Mouse (Mus musculus) layer of hippocampus, adult 2 months (tissue): ENCODE data around the gene Ralgds. TPM values are rescaled to one million over a fixed set of nuclear protein-coding genes. Genes with fewer than 3 reads are reported as not detected.

ENCODE experiments used
- DNase-seq, 2 experiments: peaks; one replicate each; pipeline ENCODE4 v3.0.0; 2022; ENCODE audit warnings: low spot score in 2 of 2
- H3K27ac ChIP-seq: fragments of 200-600 bp; 2 replicates; pipeline ENCODE4 v1.8.1; 2022
- H3K4me3 ChIP-seq: fragments of 200-600 bp; 2 replicates; pipeline ENCODE4 v1.8.1; 2022; ENCODE audit warnings: mild to moderate bottlenecking
- CTCF ChIP-seq: fragments of 200-600 bp; conservative IDR thresholded peaks from 2 replicates; pipeline ENCODE4 v1.8.1; 2022; ENCODE audit warnings: antibody characterized with exemption, mild to moderate bottlenecking, moderate library complexity
- total RNA-seq, 2 experiments: library from RNA; stranded (reverse); gene quantifications; 2 replicates each; pipeline ENCODE4 v1.2.3; 2021

Ralgds gene
- total RNA-seq, 2 experiments from 2014 or later, result 115 to 139 TPM

DNA sequence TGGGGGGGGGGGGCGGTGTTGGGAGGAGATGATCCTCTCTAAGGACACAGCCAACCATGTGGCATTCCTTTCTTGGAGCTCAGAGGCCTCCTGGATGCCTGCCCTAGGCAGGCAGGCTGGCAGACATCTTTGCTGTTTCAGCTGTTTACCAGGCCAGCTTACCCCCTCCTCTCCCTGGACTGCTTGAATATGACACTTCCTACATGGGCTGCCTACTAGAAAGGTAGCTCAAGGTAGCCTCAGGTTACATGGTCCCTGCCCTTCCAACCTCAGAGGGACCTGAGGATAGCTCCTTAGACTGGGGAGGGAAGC is 25.8 kb downstream of the Ralgds start:
- no peak overlapping the region for H3K4me3 ChIP-seq

DNA sequence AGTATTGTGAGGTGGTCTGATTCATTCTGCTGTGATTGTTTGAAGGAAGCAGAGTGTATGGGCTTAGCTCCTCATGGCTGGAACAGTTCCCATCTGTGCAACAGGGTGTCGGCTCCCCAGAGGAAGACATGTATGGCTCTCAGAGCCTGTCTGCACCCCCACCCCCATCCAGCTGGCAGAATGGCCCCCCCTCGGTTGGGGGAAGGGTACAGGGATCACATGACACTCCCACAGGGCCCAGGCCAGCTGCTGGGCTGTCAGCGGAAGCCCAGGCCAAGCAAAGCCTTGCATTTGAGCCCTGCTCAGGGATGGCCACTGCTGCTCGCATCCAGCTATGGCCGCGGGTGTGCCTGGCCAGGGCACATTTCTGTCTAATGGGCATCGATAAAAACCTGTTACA is 26.3 kb downstream of the Ralgds start:
- H3K4me3 ChIP-seq, result peak overlapping the region; percentile 1; the same call in 1 of the 2 replicates
- peak overlapping the region; percentile 97 for H3K27ac ChIP-seq
- no peak for TF ChIP-seq CTCF
- DNase-seq, result peak; percentile 79 to 84

More for the DNA sequence above, 25.8 kb downstream of the Ralgds start:
- no peak for TF ChIP-seq CTCF
- no peak for DNase-seq
- peak overlapping the region; percentile 97 for H3K27ac ChIP-seq

DNA sequence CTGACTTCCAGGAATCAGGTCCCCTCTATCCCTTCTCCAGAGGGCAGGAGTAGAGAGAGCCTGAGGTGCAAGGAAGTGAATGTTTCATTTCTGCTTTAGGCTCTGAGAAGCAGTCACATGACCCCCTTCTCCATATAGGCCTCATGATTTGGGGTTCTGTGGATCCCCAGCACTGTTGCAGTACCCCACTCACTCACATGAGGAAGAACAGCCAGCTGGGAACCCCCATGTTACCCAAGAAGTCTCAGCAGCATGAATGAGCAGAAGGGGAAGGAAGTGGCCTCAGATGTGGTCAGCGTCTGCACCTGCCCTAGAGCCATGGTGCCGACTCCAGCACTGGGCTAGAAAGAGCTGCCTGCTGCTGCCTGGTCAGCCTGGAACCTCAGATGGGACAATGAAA is 27.0 kb downstream of the Ralgds start:
- no peak overlapping the region for H3K4me3 ChIP-seq
- no peak for DNase-seq
- H3K27ac ChIP-seq, result peak overlapping the region; percentile 97
- TF ChIP-seq CTCF, result no peak

DNA sequence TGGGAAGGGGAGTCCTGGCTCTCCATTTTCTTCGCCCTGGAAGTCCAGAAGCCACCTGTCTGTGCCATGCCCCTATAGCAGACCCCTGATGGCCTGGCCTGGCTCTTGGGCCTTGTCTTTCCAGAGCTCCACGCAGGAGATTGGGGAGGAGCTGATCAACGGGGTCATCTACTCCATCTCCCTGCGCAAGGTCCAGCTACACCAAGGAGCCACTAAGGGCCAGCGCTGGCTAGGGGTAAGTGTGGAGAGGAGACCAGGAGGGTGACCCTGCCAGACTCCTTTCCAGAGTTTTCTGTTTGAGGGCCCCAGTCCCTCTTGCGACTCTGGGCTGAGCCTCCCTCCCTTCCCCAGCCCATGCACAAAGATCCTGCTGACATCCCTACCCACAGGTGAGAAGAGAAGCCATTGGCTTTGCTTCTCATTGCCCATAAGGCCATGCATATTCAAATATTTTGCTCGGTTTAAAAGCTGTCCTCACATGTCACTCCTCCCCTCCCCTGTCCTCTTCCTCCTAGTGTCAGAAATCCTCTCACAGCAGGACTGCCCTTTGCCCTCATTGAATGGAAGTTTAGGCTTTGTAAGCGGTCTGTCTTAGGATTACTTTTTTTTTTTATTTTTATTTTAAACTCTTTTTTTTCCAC is 27.8 kb downstream of the Ralgds start:
- Histone ChIP-seq H3K27ac (peak overlapping the region; percentile 97), H3K4me3 (no peak overlapping the region)
- TF ChIP-seq CTCF, result no peak
- DNase-seq, result no peak

DNA sequence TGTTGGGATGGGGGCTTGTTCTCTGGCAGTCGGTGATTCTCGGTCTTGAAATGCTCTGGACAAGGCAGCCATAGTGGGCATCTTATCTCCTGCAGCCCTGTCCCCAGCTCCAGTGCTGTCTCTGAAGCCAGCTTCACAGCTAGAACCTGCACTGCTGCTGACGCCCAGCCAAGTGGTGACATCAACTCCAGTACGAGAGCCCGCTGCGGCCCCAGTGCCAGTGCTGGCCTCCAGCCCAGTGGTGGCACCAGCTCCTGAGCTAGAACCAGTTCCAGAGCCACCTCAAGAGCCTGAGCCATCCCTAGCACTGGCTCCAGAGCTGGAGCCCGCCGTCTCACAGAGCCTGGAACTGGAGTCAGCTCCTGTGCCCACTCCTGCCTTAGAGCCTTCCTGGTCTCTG is 31.0 kb downstream of the Ralgds start:
- Histone ChIP-seq H3K4me3 (no peak overlapping the region), H3K27ac (peak overlapping the region; percentile 52)
- DNase-seq, result peak in 1 of 2 experiments; percentile 58
- TF ChIP-seq CTCF, result no peak

DNA sequence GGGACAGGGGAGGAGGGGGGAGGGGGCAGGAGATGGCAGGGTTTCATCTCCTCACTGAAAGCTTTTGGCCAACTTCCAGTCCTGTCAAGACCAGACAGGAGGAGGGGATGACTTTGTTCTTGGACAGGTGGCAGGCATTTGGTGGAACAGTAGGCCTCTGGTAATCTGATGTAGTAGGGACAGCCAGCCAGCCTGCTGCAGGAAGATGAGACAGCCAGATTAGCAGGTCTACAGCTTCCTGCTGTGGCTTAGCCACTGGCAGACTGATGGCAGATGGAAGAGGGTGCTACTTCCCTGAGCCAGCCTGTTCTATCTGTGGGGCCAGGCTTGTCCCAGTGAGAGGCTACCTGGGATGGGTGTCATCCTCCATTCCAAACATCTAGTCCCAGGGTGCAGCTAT is 33.1 kb downstream of the Ralgds start:
- DNase-seq, result no peak
- no peak for TF ChIP-seq CTCF
- peak overlapping the region; percentile 68 for H3K27ac ChIP-seq
- H3K4me3 ChIP-seq, result no peak overlapping the region

DNA sequence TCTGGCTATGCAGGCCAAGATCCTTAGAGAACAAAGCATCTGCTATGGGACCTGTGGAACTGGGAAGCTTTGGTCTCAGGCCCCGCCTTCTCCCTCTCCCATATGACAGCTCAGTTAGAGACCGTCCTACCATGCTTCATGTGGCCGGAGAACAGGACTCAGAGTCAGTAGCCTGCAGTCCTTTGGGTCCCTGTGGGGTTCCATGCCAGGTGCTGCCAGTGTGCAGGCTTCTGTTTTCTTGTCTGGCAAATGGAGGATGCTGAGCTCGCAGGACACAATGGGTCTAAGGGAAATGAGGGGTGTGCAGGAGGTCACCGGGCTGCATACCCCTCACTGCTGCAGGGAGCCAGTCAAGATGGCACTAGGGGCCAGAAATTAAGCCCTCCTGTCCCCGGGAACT is 33.6 kb downstream of the Ralgds start:
- H3K4me3 ChIP-seq, result no peak overlapping the region
- no peak for TF ChIP-seq CTCF
- H3K27ac ChIP-seq, result peak overlapping the region; percentile 68; the same call in 1 of the 2 replicates
- no peak for DNase-seq

DNA sequence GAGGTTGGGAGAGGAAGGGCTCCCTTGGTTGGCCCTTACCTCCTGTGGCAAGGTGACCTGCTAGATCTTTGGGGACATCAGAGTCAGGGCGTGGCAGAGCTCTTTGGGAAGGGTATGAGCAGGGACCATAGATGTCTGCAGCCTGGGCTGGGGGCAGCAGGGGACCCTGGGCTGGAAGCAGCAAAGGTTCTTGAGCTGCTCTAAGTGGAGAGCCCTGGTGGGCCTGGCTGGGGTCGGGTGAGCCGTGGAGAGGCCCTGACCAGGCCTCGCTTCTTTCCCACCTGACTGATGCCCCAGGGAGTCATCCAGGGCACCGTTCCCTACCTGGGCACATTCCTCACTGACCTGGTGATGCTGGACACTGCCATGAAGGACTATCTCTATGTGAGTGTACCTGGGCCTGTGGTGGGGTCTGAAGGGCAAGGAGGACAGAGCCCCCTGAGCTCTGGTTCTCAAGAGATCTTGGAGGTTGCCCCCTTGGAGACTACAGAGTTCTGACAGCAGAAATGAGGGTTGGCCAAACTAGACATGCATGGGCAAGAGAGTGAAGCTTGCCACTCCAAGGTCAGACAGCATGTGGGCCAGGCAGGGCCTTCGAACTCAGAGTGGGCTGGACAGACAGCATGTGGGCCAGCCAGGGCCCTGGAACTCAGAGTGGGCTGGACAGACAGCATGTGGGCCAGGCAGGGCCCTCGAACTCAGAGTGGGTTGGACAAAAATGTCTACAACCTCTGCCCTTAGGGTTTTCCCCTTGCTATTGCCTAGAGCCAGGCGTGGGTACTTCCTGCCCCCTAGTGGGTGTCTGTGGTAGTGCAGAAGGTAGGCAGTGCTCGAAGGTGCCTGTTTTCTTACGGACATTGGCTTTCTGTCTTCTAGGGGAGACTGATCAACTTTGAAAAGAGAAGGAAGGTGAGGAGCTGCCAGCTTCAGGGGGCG is 34.6 kb downstream of the Ralgds start:
- TF ChIP-seq CTCF, result peak; percentile 94
- Histone ChIP-seq H3K27ac (peak overlapping the region; percentile 68; the same call in 1 of the 2 replicates), H3K4me3 (no peak overlapping the region)
- peak; percentile 74 to 92 for DNase-seq

DNA sequence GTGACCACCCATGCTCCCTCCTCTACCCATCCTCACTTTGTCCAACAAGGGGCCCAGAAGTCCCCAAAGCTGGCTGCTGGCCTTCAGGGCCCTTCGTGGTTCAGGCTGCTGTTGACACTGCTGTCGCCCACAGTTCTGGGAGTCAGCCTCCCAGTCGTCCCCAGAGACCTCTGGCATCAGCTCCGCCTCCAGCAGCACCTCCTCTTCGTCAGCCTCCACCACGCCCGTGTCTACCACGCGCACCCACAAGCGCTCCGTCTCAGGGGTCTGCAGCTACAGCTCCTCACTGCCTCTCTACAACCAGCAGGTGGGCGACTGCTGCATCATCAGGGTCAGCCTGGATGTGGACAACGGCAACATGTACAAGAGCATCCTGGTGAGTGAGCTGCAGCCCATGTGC is 36.2 kb downstream of the Ralgds start:
- Histone ChIP-seq H3K4me3 (no peak overlapping the region), H3K27ac (no peak overlapping the region)
- no peak for DNase-seq
- no peak for TF ChIP-seq CTCF

DNA sequence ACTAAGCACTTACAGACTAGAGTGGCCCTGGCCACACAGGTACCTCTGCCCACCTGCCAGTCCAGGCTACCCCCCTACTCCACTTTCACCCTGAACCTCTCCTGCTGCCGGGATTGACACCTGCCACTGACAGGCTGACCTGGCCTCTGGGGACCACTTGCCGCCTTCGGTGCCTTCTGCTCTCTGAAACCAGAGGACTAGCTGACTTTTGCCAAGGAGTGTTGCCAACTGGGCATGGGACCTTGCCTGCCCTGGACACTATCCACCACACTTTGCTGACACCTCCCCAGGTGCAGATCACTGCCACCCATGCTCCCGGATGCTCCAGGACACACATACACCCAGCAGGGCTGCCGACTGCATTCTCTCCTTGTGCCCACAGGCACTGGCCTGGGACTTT is 39.4 kb downstream of the Ralgds start:
- TF ChIP-seq CTCF, result no peak
- no peak overlapping the region for H3K27ac ChIP-seq
- DNase-seq, result no peak
- H3K4me3 ChIP-seq, result no peak overlapping the region

DNA sequence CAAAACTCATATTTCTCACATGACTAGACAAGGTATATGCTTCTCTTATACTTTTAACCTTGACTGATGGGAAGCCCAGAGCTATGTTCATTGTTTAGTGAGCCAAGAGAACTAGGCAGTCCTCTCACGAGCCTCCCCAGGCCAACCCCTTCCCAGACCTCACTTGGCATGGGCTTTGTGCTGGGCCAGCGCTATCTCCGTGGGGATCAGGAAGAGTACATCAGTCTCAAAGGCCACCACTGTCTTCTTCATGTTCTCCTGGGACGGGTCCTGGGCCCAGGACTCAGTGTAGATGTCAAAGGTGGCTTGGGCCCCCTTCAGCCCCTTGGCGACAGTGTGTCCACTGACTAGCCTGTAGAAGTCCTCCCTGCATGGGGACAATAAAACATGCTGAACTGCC is 44.5 kb downstream of the Ralgds start:
- DNase-seq, result no peak
- Histone ChIP-seq H3K27ac (no peak overlapping the region), H3K4me3 (no peak overlapping the region)
- no peak for TF ChIP-seq CTCF

DNA sequence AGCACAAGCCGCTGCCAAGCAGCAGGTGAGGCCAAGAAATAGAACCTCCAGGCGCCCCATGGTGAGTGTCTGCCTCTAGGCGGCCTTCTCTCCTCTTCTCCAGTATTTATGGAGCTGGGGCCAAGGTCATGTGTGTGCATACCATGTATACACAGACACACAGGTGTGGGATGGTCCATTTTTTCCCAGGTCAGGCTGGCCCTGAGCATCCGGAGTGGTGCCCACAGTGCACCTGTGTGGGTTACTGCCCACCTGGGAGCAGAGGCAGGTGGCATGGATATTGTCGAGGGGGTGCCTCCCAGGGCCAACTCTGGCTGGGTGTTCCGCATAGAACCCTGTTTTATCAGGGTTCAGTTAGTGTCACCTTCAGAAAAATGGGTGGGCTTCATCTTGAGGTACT is 50.4 kb downstream of the Ralgds start, which contains the start of gene Cel:
Gene Cel, minus strand, starts transcription at position 101 of the 400 bp plus-strand sequence.
- Histone ChIP-seq H3K4me3 (no peak within 1 kb of the TSS), H3K27ac (no peak within 1 kb of the TSS)
- TF ChIP-seq CTCF, result no peak
- DNase-seq, result no peak

DNA sequence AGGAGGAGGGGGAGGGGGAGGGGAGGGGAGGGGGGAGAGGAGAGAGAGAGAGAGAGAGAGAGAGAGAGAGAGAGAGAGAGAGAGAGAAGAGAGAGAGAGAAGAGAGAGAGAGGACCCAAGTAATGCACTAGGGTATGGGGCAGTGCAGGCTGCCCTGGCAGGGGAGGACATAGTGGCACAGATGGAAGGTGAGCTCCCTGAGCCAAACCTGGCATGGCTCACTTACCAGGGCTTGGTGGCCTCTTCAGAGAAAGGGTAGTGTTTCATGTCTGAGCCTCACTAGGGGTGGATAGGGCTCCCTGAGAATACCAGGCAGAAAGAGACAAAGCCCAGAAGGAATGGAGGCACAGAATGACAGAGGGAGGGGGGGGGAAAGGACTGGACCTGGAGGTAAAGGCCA is 50.9 kb downstream of the Ralgds start:
- Histone ChIP-seq H3K4me3 (no peak overlapping the region), H3K27ac (no peak overlapping the region)
- TF ChIP-seq CTCF, result no peak
- DNase-seq, result no peak

DNA sequence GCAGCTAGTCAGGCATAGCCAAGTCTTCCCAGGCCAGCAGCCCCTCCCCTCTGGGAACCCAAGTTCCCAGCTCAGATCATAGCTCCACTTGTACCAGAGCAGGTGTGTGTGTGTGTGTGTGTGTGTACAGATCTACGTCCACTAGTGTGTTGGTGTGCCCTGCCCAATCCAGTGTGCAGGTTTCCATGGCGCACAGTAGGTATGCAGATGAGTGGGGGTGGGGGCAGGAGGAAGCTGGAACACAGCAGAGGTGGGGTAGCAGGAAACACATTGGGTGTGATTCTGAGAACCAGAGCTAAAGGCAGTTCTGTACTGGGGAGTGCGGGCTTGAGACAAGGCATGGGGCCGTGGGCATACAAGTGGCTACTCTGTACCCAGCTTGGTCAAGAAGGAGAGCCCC is 51.5 kb downstream of the Ralgds start:
- Histone ChIP-seq H3K27ac (no peak overlapping the region), H3K4me3 (no peak overlapping the region)
- DNase-seq, result no peak
- TF ChIP-seq CTCF, result no peak
